Mouse (Mus musculus): ENCODE results near the gene Apol6. TPM values are rescaled to one million over a fixed set of nuclear protein-coding genes. Genes with fewer than 3 reads are reported as not detected.

Apol6 gene
- polyA plus RNA-seq, 1 experiment, result 0.06 TPM

GRCm38 (mm10) chr15:77065259-77065852, 20.8 kb downstream of the Apol6 start:
- no peak overlapping the region for H3K4me3 ChIP-seq (ENCODE audit: insufficient read depth, poor library complexity, severe bottlenecking)
- H3K36me3 ChIP-seq (ENCODE audit: control insufficient read depth, insufficient read depth), result no peaks in the 10 kb centered on the region
- H3ac ChIP-seq (ENCODE audit: control insufficient read depth, insufficient read length, low read depth), result no peak overlapping the region
- no peaks in the 10 kb centered on the region for H3K27me3 ChIP-seq (ENCODE audit: control insufficient read depth, insufficient read depth, insufficient read length)
- no peaks in the 10 kb centered on the region for H3K79me2 ChIP-seq (ENCODE audit: control insufficient read depth, insufficient read depth)
- TF ChIP-seq USF1 (IDR thresholded peaks at IDR 0.05; ENCODE audit: low read depth), result no peak
- TF ChIP-seq CTCF (IDR thresholded peaks at IDR 0.05; ENCODE audit: control insufficient read depth, insufficient read depth, insufficient read length), result no peak
- TF ChIP-seq MAX (IDR thresholded peaks at IDR 0.05), result no peak
- no peak for TF ChIP-seq CEBPB (IDR thresholded peaks at IDR 0.05; ENCODE audit: low read depth)
- no peak for TF ChIP-seq MYOD1 (IDR thresholded peaks at IDR 0.05; ENCODE audit: control insufficient read depth, insufficient read length, low read depth)
- no peak for TF ChIP-seq MYOG (IDR thresholded peaks at IDR 0.05; ENCODE audit: control insufficient read depth, extremely low read depth, insufficient read length)
- TF ChIP-seq FOSL1 (IDR thresholded peaks at IDR 0.05; ENCODE audit: insufficient read depth, low read length, poor library complexity, severe bottlenecking), result no peak
- no peaks in the 10 kb centered on the region for H3K79me3 ChIP-seq (ENCODE audit: low read depth)

GRCm38 (mm10) chr15:77066233-77066632, 21.7 kb downstream of the Apol6 start:
- TF ChIP-seq CTCF (IDR thresholded peaks at IDR 0.05; ENCODE audit: control insufficient read depth, insufficient read depth, insufficient read length) (no peak), CEBPB (IDR thresholded peaks at IDR 0.05; ENCODE audit: low read depth) (no peak), USF1 (IDR thresholded peaks at IDR 0.05; ENCODE audit: low read depth) (no peak), FOSL1 (IDR thresholded peaks at IDR 0.05; ENCODE audit: insufficient read depth, low read length, poor library complexity, severe bottlenecking) (no peak), MAX (IDR thresholded peaks at IDR 0.05) (no peak), MYOG (IDR thresholded peaks at IDR 0.05; ENCODE audit: control insufficient read depth, extremely low read depth, insufficient read length) (no peak), MYOD1 (IDR thresholded peaks at IDR 0.05; ENCODE audit: control insufficient read depth, insufficient read length, low read depth) (no peak)
- Histone ChIP-seq H3K79me2 (ENCODE audit: control insufficient read depth, insufficient read depth) (no peaks in the 10 kb centered on the region), H3K79me3 (ENCODE audit: low read depth) (no peaks in the 10 kb centered on the region), H3K36me3 (ENCODE audit: control insufficient read depth, insufficient read depth) (no peaks in the 10 kb centered on the region), H3K4me3 (ENCODE audit: insufficient read depth, poor library complexity, severe bottlenecking) (no peak overlapping the region), H3ac (ENCODE audit: control insufficient read depth, insufficient read length, low read depth) (no peak overlapping the region), H3K27me3 (ENCODE audit: control insufficient read depth, insufficient read depth, insufficient read length) (no peaks in the 10 kb centered on the region)

GRCm38 (mm10) chr15:77068439-77068861, 23.9 kb downstream of the Apol6 start:
- Histone ChIP-seq H3K36me3 (ENCODE audit: control insufficient read depth, insufficient read depth) (no peaks in the 10 kb centered on the region), H3K4me3 (ENCODE audit: insufficient read depth, poor library complexity, severe bottlenecking) (no peak overlapping the region), H3ac (ENCODE audit: control insufficient read depth, insufficient read length, low read depth) (peak overlapping the region; percentile 8), H3K27me3 (ENCODE audit: control insufficient read depth, insufficient read depth, insufficient read length) (no peaks in the 10 kb centered on the region), H3K79me3 (ENCODE audit: low read depth) (no peaks in the 10 kb centered on the region), H3K79me2 (ENCODE audit: control insufficient read depth, insufficient read depth) (no peaks in the 10 kb centered on the region)
- TF ChIP-seq CEBPB (IDR thresholded peaks at IDR 0.05; ENCODE audit: low read depth) (no peak), CTCF (IDR thresholded peaks at IDR 0.05; ENCODE audit: control insufficient read depth, insufficient read depth, insufficient read length) (peak; percentile 17)

- Histone ChIP-seq H3K36me3 (ENCODE audit: control insufficient read depth, insufficient read depth) (peaks cover 3% of the 10 kb centered on the region), H3K79me3 (ENCODE audit: low read depth) (no peaks in the 10 kb centered on the region), H3K4me3 (ENCODE audit: insufficient read depth, poor library complexity, severe bottlenecking) (no peak overlapping the region), H3K27me3 (ENCODE audit: control insufficient read depth, insufficient read depth, insufficient read length) (no peaks in the 10 kb centered on the region), H3ac (ENCODE audit: control insufficient read depth, insufficient read length, low read depth) (no peak overlapping the region), H3K79me2 (ENCODE audit: control insufficient read depth, insufficient read depth) (no peaks in the 10 kb centered on the region)
- TF ChIP-seq MYOG (IDR thresholded peaks at IDR 0.05; ENCODE audit: control insufficient read depth, extremely low read depth, insufficient read length) (no peak), MYOD1 (IDR thresholded peaks at IDR 0.05; ENCODE audit: control insufficient read depth, insufficient read length, low read depth) (peak; percentile 28), USF1 (IDR thresholded peaks at IDR 0.05; ENCODE audit: low read depth) (no peak), MAX (IDR thresholded peaks at IDR 0.05) (peak; percentile 85), FOSL1 (IDR thresholded peaks at IDR 0.05; ENCODE audit: insufficient read depth, low read length, poor library complexity, severe bottlenecking) (peak; percentile 93), CTCF (IDR thresholded peaks at IDR 0.05; ENCODE audit: control insufficient read depth, insufficient read depth, insufficient read length) (no peak), CEBPB (IDR thresholded peaks at IDR 0.05; ENCODE audit: low read depth) (peak; percentile 97)
Measured at GRCm38 (mm10) chr15:77069019-77069418, 24.5 kb downstream of the Apol6 start.

- Histone ChIP-seq H3K79me3 (ENCODE audit: low read depth) (no peaks in the 10 kb centered on the region), H3K36me3 (ENCODE audit: control insufficient read depth, insufficient read depth) (peaks cover 13% of the 10 kb centered on the region), H3K4me3 (ENCODE audit: insufficient read depth, poor library complexity, severe bottlenecking) (no peak overlapping the region), H3ac (ENCODE audit: control insufficient read depth, insufficient read length, low read depth) (no peak overlapping the region), H3K27me3 (ENCODE audit: control insufficient read depth, insufficient read depth, insufficient read length) (no peaks in the 10 kb centered on the region), H3K79me2 (ENCODE audit: control insufficient read depth, insufficient read depth) (no peaks in the 10 kb centered on the region)
- no peak for TF ChIP-seq CEBPB (IDR thresholded peaks at IDR 0.05; ENCODE audit: low read depth)
- TF ChIP-seq MYOD1 (IDR thresholded peaks at IDR 0.05; ENCODE audit: control insufficient read depth, insufficient read length, low read depth), result no peak
- TF ChIP-seq FOSL1 (IDR thresholded peaks at IDR 0.05; ENCODE audit: insufficient read depth, low read length, poor library complexity, severe bottlenecking), result no peak
- TF ChIP-seq MYOG (IDR thresholded peaks at IDR 0.05; ENCODE audit: control insufficient read depth, extremely low read depth, insufficient read length), result no peak
- TF ChIP-seq USF1 (IDR thresholded peaks at IDR 0.05; ENCODE audit: low read depth), result no peak
- TF ChIP-seq MAX (IDR thresholded peaks at IDR 0.05), result no peak
- TF ChIP-seq CTCF (IDR thresholded peaks at IDR 0.05; ENCODE audit: control insufficient read depth, insufficient read depth, insufficient read length), result no peak
Measured at GRCm38 (mm10) chr15:77070745-77071268, 26.3 kb downstream of the Apol6 start.

- no peaks in the 10 kb centered on the region for H3K27me3 ChIP-seq (ENCODE audit: control insufficient read depth, insufficient read depth, insufficient read length)
- no peaks in the 10 kb centered on the region for H3K79me3 ChIP-seq (ENCODE audit: low read depth)
- no peak overlapping the region for H3K4me3 ChIP-seq (ENCODE audit: insufficient read depth, poor library complexity, severe bottlenecking)
- TF ChIP-seq USF1 (IDR thresholded peaks at IDR 0.05; ENCODE audit: low read depth) (no peak), MYOG (IDR thresholded peaks at IDR 0.05; ENCODE audit: control insufficient read depth, extremely low read depth, insufficient read length) (no peak), MAX (IDR thresholded peaks at IDR 0.05) (no peak), FOSL1 (IDR thresholded peaks at IDR 0.05; ENCODE audit: insufficient read depth, low read length, poor library complexity, severe bottlenecking) (no peak), CEBPB (IDR thresholded peaks at IDR 0.05; ENCODE audit: low read depth) (no peak), CTCF (IDR thresholded peaks at IDR 0.05; ENCODE audit: control insufficient read depth, insufficient read depth, insufficient read length) (no peak), MYOD1 (IDR thresholded peaks at IDR 0.05; ENCODE audit: control insufficient read depth, insufficient read length, low read depth) (no peak)
- peaks cover 20% of the 10 kb centered on the region for H3K36me3 ChIP-seq (ENCODE audit: control insufficient read depth, insufficient read depth)
- H3ac ChIP-seq (ENCODE audit: control insufficient read depth, insufficient read length, low read depth), result no peak overlapping the region
- no peaks in the 10 kb centered on the region for H3K79me2 ChIP-seq (ENCODE audit: control insufficient read depth, insufficient read depth)
Measured at GRCm38 (mm10) chr15:77071501-77071900, 27.0 kb downstream of the Apol6 start.

Data from C2C12 (cell line).